Mouse (Mus musculus): ENCODE results near the gene Tcf7l2. TPM values are rescaled to one million over a fixed set of nuclear protein-coding genes. Genes with fewer than 3 reads are reported as not detected.
A peak's percentile ranks its signal among the peaks of the same experiment; 100 is the strongest.

The Tcf7l2 gene
- polyA plus RNA-seq, 1 experiment: 5.4 TPM

- no peaks in the 10 kb centered on the region for H3K27me3 ChIP-seq (ENCODE audit: control insufficient read depth, insufficient read depth, insufficient read length)
- peaks cover 54% of the 10 kb centered on the region for H3K79me2 ChIP-seq (ENCODE audit: control insufficient read depth, insufficient read depth)
- no peaks in the 10 kb centered on the region for H3K36me3 ChIP-seq (ENCODE audit: control insufficient read depth, insufficient read depth)
- H3ac ChIP-seq (ENCODE audit: control insufficient read depth, insufficient read length): no peak overlapping the region
- TF ChIP-seq POLR2AphosphoS2 (IDR thresholded peaks at IDR 0.05; ENCODE audit: insufficient read length, low read depth): no peak
- no peak for TF ChIP-seq CEBPB (IDR thresholded peaks at IDR 0.05; ENCODE audit: insufficient read depth, poor library complexity, severe bottlenecking)
- TF ChIP-seq SRF (IDR thresholded peaks at IDR 0.05; ENCODE audit: control insufficient read depth, insufficient read length, low read depth): no peak
- TF ChIP-seq TCF3 (IDR thresholded peaks at IDR 0.05; ENCODE audit: insufficient read length, low read depth): no peak
- no peak for TF ChIP-seq MAX (IDR thresholded peaks at IDR 0.05; ENCODE audit: low read depth)
- no peak for TF ChIP-seq POLR2A (IDR thresholded peaks at IDR 0.05; ENCODE audit: insufficient read length, low read depth)
- TF ChIP-seq E2F4 (IDR thresholded peaks at IDR 0.05; ENCODE audit: insufficient read depth): no peak
- no peak for TF ChIP-seq MYOG (IDR thresholded peaks at IDR 0.05; ENCODE audit: control insufficient read depth in 1 of 3, insufficient read depth in 1 of 3, insufficient read length in 2 of 3, low read depth in 2 of 3)
- TF ChIP-seq USF1 (IDR thresholded peaks at IDR 0.05; ENCODE audit: low read depth): no peak
- no peak for TF ChIP-seq REST (IDR thresholded peaks at IDR 0.05; ENCODE audit: insufficient read depth, insufficient read length)
- peak overlapping the region; percentile 94 for H3K4me2 ChIP-seq (ENCODE audit: low read depth)
- no peak overlapping the region for H3K4me3 ChIP-seq
Observed at GRCm38 (mm10) chr19:55746241-55746640, 4.6 kb downstream of the Tcf7l2 start.

GRCm38 (mm10) chr19:55747237-55747925 lies 5.8 kb downstream of the Tcf7l2 start:
- Histone ChIP-seq H3ac (ENCODE audit: control insufficient read depth, insufficient read length) (no peak overlapping the region), H3K4me3 (no peak overlapping the region), H3K36me3 (ENCODE audit: control insufficient read depth, insufficient read depth) (no peaks in the 10 kb centered on the region), H3K27me3 (ENCODE audit: control insufficient read depth, insufficient read depth, insufficient read length) (no peaks in the 10 kb centered on the region), H3K4me2 (ENCODE audit: low read depth) (peak overlapping the region; percentile 94), H3K79me2 (ENCODE audit: control insufficient read depth, insufficient read depth) (peaks cover 57% of the 10 kb centered on the region)
- TF ChIP-seq MYOG (IDR thresholded peaks at IDR 0.05; ENCODE audit: control insufficient read depth in 1 of 3, insufficient read depth in 1 of 3, insufficient read length in 2 of 3, low read depth in 2 of 3) (peak in 2 of 3 experiments; percentile 64 to 78), MYOD1 (IDR thresholded peaks at IDR 0.05; ENCODE audit: control insufficient read depth in 1 of 3, insufficient read length in 2 of 3, low read depth in 2 of 3) (peak; percentile 40 to 81 (median 80)), CEBPB (IDR thresholded peaks at IDR 0.05; ENCODE audit: insufficient read depth, poor library complexity, severe bottlenecking) (peak; percentile 59), POLR2AphosphoS2 (IDR thresholded peaks at IDR 0.05; ENCODE audit: insufficient read length, low read depth) (no peak), TCF12 (IDR thresholded peaks at IDR 0.05; ENCODE audit: insufficient read depth, poor library complexity, severe bottlenecking) (peak; percentile 38)

- no peak for TF ChIP-seq MAX (IDR thresholded peaks at IDR 0.05; ENCODE audit: low read depth)
- no peak for TF ChIP-seq TCF3 (IDR thresholded peaks at IDR 0.05; ENCODE audit: insufficient read length, low read depth)
- no peak for TF ChIP-seq REST (IDR thresholded peaks at IDR 0.05; ENCODE audit: insufficient read depth, insufficient read length)
- no peak for TF ChIP-seq MYOG (IDR thresholded peaks at IDR 0.05; ENCODE audit: control insufficient read depth in 1 of 3, insufficient read depth in 1 of 3, insufficient read length in 2 of 3, low read depth in 2 of 3)
- no peak for TF ChIP-seq CEBPB (IDR thresholded peaks at IDR 0.05; ENCODE audit: insufficient read depth, poor library complexity, severe bottlenecking)
- TF ChIP-seq E2F4 (IDR thresholded peaks at IDR 0.05; ENCODE audit: insufficient read depth): no peak
- no peak for TF ChIP-seq TCF12 (IDR thresholded peaks at IDR 0.05; ENCODE audit: insufficient read depth, poor library complexity, severe bottlenecking)
- TF ChIP-seq USF1 (IDR thresholded peaks at IDR 0.05; ENCODE audit: low read depth): no peak
- TF ChIP-seq POLR2AphosphoS2 (IDR thresholded peaks at IDR 0.05; ENCODE audit: insufficient read length, low read depth): no peak
- no peak for TF ChIP-seq POLR2A (IDR thresholded peaks at IDR 0.05; ENCODE audit: insufficient read length, low read depth)
- TF ChIP-seq MYOD1 (IDR thresholded peaks at IDR 0.05; ENCODE audit: control insufficient read depth in 1 of 3, insufficient read length in 2 of 3, low read depth in 2 of 3): no peak
- Histone ChIP-seq H3K79me2 (ENCODE audit: control insufficient read depth, insufficient read depth) (peaks cover 63% of the 10 kb centered on the region), H3K4me3 (no peak overlapping the region), H3K36me3 (ENCODE audit: control insufficient read depth, insufficient read depth) (no peaks in the 10 kb centered on the region), H3K4me2 (ENCODE audit: low read depth) (peak overlapping the region; percentile 94), H3ac (ENCODE audit: control insufficient read depth, insufficient read length) (no peak overlapping the region), H3K27me3 (ENCODE audit: control insufficient read depth, insufficient read depth, insufficient read length) (no peaks in the 10 kb centered on the region)
Observed at GRCm38 (mm10) chr19:55747926-55748291, 6.3 kb downstream of the Tcf7l2 start.

GRCm38 (mm10) chr19:55748801-55749200 lies 7.2 kb downstream of the Tcf7l2 start:
- TF ChIP-seq E2F4 (IDR thresholded peaks at IDR 0.05; ENCODE audit: insufficient read depth): no peak
- no peak for TF ChIP-seq TCF12 (IDR thresholded peaks at IDR 0.05; ENCODE audit: insufficient read depth, poor library complexity, severe bottlenecking)
- no peak for TF ChIP-seq POLR2A (IDR thresholded peaks at IDR 0.05; ENCODE audit: insufficient read length, low read depth)
- no peak for TF ChIP-seq MYOG (IDR thresholded peaks at IDR 0.05; ENCODE audit: control insufficient read depth in 1 of 3, insufficient read depth in 1 of 3, insufficient read length in 2 of 3, low read depth in 2 of 3)
- TF ChIP-seq TCF3 (IDR thresholded peaks at IDR 0.05; ENCODE audit: insufficient read length, low read depth): no peak
- no peak for TF ChIP-seq USF1 (IDR thresholded peaks at IDR 0.05; ENCODE audit: low read depth)
- no peak for TF ChIP-seq REST (IDR thresholded peaks at IDR 0.05; ENCODE audit: insufficient read depth, insufficient read length)
- TF ChIP-seq CEBPB (IDR thresholded peaks at IDR 0.05; ENCODE audit: insufficient read depth, poor library complexity, severe bottlenecking): no peak
- no peak for TF ChIP-seq MAX (IDR thresholded peaks at IDR 0.05; ENCODE audit: low read depth)
- no peak for TF ChIP-seq POLR2AphosphoS2 (IDR thresholded peaks at IDR 0.05; ENCODE audit: insufficient read length, low read depth)
- no peak for TF ChIP-seq MYOD1 (IDR thresholded peaks at IDR 0.05; ENCODE audit: control insufficient read depth in 1 of 3, insufficient read length in 2 of 3, low read depth in 2 of 3)
- TF ChIP-seq SRF (IDR thresholded peaks at IDR 0.05; ENCODE audit: control insufficient read depth, insufficient read length, low read depth): no peak
- H3K36me3 ChIP-seq (ENCODE audit: control insufficient read depth, insufficient read depth): no peaks in the 10 kb centered on the region
- H3ac ChIP-seq (ENCODE audit: control insufficient read depth, insufficient read length): no peak overlapping the region
- no peak overlapping the region for H3K4me3 ChIP-seq
- peaks cover 62% of the 10 kb centered on the region for H3K79me2 ChIP-seq (ENCODE audit: control insufficient read depth, insufficient read depth)
- H3K4me2 ChIP-seq (ENCODE audit: low read depth): peak overlapping the region; percentile 94
- no peaks in the 10 kb centered on the region for H3K27me3 ChIP-seq (ENCODE audit: control insufficient read depth, insufficient read depth, insufficient read length)
